Mouse (Mus musculus) testis, adult 2 months (tissue): ENCODE measurements around the gene Rhof.

Experiments used
- CTCF ChIP-seq: fragments of 200-500 bp; IDR thresholded peaks from 2 replicates; pipeline ENCODE4 v1.5.1; 2012; ENCODE audit warnings: low read depth, mild to moderate bottlenecking, inconsistent platforms, low read length, moderate library complexity; ENCODE audit not compliant: control insufficient read depth, insufficient read depth, insufficient replicate concordance
- POLR2A ChIP-seq: fragments of 200-500 bp; IDR thresholded peaks from 2 replicates; pipeline ENCODE4 v1.6.1; 2012; ENCODE audit warnings: low read depth, mild to moderate bottlenecking, inconsistent platforms, low read length, moderate library complexity; ENCODE audit not compliant: control insufficient read depth

DNA sequence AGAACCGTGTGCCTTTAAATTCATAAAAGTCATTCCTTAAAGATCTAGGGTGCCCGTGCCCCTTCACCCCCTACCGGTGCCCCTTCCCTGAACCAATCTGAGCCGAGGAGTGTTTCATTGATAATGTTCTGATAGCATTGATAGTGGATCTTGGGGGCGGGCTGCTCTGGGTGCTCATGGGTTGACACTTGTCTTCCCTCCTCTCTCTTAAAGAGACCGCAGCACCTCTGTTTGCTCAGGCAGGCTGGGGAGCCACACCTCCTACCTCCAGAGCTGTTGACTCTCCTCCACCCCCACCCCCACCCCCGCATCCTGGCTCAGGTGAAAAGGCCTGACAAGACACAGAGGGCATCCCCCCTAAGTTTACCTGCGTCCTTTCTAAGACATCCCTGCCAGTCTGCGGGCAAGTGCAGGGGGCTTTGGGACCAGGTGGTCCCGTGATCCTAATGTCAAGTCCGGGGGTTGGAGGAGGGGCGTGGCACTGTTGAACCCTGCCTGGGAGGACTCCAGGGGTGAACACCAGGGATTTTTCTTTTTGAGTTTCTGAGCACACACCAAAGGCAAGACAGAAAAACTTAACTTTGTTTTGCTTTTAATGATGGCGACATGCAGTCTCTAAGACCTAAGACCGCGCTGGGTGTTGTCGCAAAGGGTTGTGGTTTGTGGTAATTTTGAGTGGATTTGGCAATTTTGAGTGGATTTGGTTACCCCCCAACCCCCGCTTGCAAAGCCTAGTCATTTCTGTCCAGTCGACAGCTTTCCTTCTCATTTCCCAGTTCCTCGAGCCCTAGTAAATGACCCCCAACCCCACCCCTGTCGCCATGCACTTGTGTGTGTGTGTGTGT lies 12.5 kb upstream of the Rhof start:
- TF ChIP-seq POLR2A (no peak), CTCF (no peak)
